Comparison of ENCODE assay signal across 11 mouse cellular contexts in genomic region chr11:96340698-96341365, GRCm38 (mm10). TPM values are rescaled to one million over a fixed set of nuclear protein-coding genes. Genes with fewer than 3 reads are reported as not detected.
DNase-seq lines count a peak whose midpoint lies in the region; ATAC-seq and TF ChIP-seq lines count a peak whose summit lies in the region.
"Had no signal": no experiment of that assay in that cellular context is flagged by ENCODE, and none has a peak within 500 bp of the region (broad histone marks: within the 10 kb centered on the region; RNA-seq: fewer than 3 reads in every experiment).

No protein-coding gene starts in this region.

- H3K27me3 ChIP-seq in heart, embryonic 14.5 days (ENCODE audit: control insufficient read depth, insufficient read depth, low read length), result peaks cover 99% of the 10 kb centered on the region
- no peaks in the 10 kb centered on the region for H3K27me3 ChIP-seq in neural tube, embryonic 14.5 days (ENCODE audit: control insufficient read depth, insufficient read depth, low read length)

- no peak; the same call in 1 of the 2 replicates for TF ChIP-seq POLR2A in embryonic fibroblast, embryonic 13.5 days (IDR thresholded peaks at IDR 0.05; ENCODE audit: low read depth, low read length)

- no peak overlapping the region; a peak in 1 of 4 replicates for H3K27ac ChIP-seq in heart, embryonic 14.5 days (replicated peaks in 1 of 2; ENCODE audit: control insufficient read depth in 1 of 2, insufficient read depth in 1 of 2, low read depth in 2 of 2, low read length in 2 of 2)
- H3K27ac ChIP-seq in embryonic fibroblast, embryonic 13.5 days (ENCODE audit: insufficient read depth, low read length), result peak overlapping the region; percentile 77
- peak overlapping the region; percentile 100 for H3K27ac ChIP-seq in neural tube, embryonic 14.5 days (ENCODE audit: low read depth, low read length)

- TF ChIP-seq CTCF in embryonic fibroblast, embryonic 13.5 days (IDR thresholded peaks at IDR 0.05; ENCODE audit: borderline replicate concordance, insufficient read depth, low read length), result no peak

- WGBS in heart, embryonic 14.5 days, result 1% methylated on average over 34 of the region's 36 CpGs
- 0% methylated on average over 34 of the region's 36 CpGs for WGBS in neural tube, embryonic 14.5 days

- ATAC-seq in heart, embryonic 14.5 days (ENCODE audit: insufficient number of reproducible peaks, insufficient read depth, low FRiP score, low read depth), result no peak
- ATAC-seq in neural tube, embryonic 14.5 days (ENCODE audit: low read depth), result peak; percentile 69
- no peak for ATAC-seq in activated CD4-positive, CD25-positive, alpha-beta regulatory T cell, adult 4 months

- DNase-seq in heart, postnatal 4 days, result no peak
- DNase-seq in kidney, postnatal 14 days, result peak; percentile 70
- no peak for DNase-seq in left cerebral cortex, adult 11 months (ENCODE audit: low spot score)
- DNase-seq in gastrocnemius, postnatal 4 days (ENCODE audit: low spot score in 2 of 2), result no peak

- H3K36me3 ChIP-seq in heart, embryonic 14.5 days (ENCODE audit: control insufficient read depth, insufficient read depth, low read length), result no peaks in the 10 kb centered on the region
- peaks cover 20% of the 10 kb centered on the region for H3K36me3 ChIP-seq in neural tube, embryonic 14.5 days (ENCODE audit: control insufficient read depth, insufficient read depth, low read length)
- H3K36me3 ChIP-seq: G1E had no signal

- H3K4me1 ChIP-seq in heart, embryonic 14.5 days (ENCODE audit: control insufficient read depth in 2 of 2, insufficient read depth in 2 of 2, low read length in 2 of 2), result peaks cover 0 to 4% of the 10 kb centered on the region in 2 experiments; a peak in 2 of 4 replicates
- H3K4me1 ChIP-seq in embryonic fibroblast, embryonic 13.5 days (ENCODE audit: control insufficient read depth, insufficient read depth, low read length), result peaks cover 3% of the 10 kb centered on the region; the same call in 1 of the 2 replicates
- H3K4me1 ChIP-seq in neural tube, embryonic 14.5 days (ENCODE audit: control insufficient read depth, insufficient read depth, low read length), result peaks cover 84% of the 10 kb centered on the region

- peak overlapping the region; percentile 58 for H3K4me2 ChIP-seq in heart, embryonic 14.5 days (ENCODE audit: low read length)
- H3K4me2 ChIP-seq in neural tube, embryonic 14.5 days (ENCODE audit: low read depth, low read length), result peak overlapping the region; percentile 100

- no peaks in the 10 kb centered on the region for H3K9me3 ChIP-seq in heart, embryonic 14.5 days (ENCODE audit: control insufficient read depth, low read length)
- H3K9me3 ChIP-seq in neural tube, embryonic 14.5 days (ENCODE audit: control insufficient read depth, low read length), result no peaks in the 10 kb centered on the region
- H3K9me3 ChIP-seq: G1E had no signal

- H3K4me3 ChIP-seq in heart, embryonic 14.5 days (ENCODE audit: control insufficient read depth in 1 of 2, insufficient read depth in 1 of 2, low read depth in 1 of 2, low read length in 2 of 2), result peak overlapping the region; percentile 18 to 27
- peak overlapping the region; percentile 35 for H3K4me3 ChIP-seq in embryonic fibroblast, embryonic 13.5 days (ENCODE audit: insufficient read depth, low read length)
- peak overlapping the region; percentile 59 for H3K4me3 ChIP-seq in neural tube, embryonic 14.5 days (ENCODE audit: low read depth, low read length)

- H3K9ac ChIP-seq in heart, embryonic 14.5 days (ENCODE audit: low read length), result peak overlapping the region; percentile 31; the same call in 1 of the 2 replicates
- H3K9ac ChIP-seq in neural tube, embryonic 14.5 days (replicated peaks; ENCODE audit: low read depth, low read length), result peak overlapping the region; percentile 100

RNA-seq across cellular contexts. Expression of gene Hoxb2, which starts 9.5 kb away (rescaled TPM):
- polyA plus RNA-seq in heart, embryonic 14.5 days (2014; fragmentation: Nextera tagmentation; extraction: Ambion mirVana), result 2.0 and 2.9 TPM in 2 replicates
- 1 to 10 TPM; 1.3 to 2.2 TPM for total RNA-seq in heart, postnatal 4 days (2021)
- polyA plus RNA-seq in embryonic fibroblast, embryonic 13.5 days (2011; ENCODE audit: insufficient read length, low read depth, missing spikeins), result 6.6 and 11.0 TPM in 2 replicates
- 45.2 and 48.5 TPM in 2 replicates for polyA plus RNA-seq in neural tube, embryonic 14.5 days (2014; fragmentation: Nextera tagmentation; extraction: Ambion mirVana)
- total RNA-seq in gastrocnemius, postnatal 4 days (2021), result under 1 TPM; 0.44 to 0.93 TPM
- not detected for polyA plus RNA-seq in activated CD4-positive, CD25-positive, alpha-beta regulatory T cell, adult 4 months (2017; shearing (Covaris generic))
- total RNA-seq: left cerebral cortex, postnatal 25 days had no signal
- polyA plus RNA-seq: cortical plate, adult 2 months; G1E had no signal

RNA-seq across cellular contexts. Expression of gene Hoxb3, which starts 17.7 kb away (rescaled TPM):
- polyA plus RNA-seq in heart, embryonic 14.5 days (2014; fragmentation: Nextera tagmentation; extraction: Ambion mirVana), result 0.31 and 0.43 TPM in 2 replicates
- total RNA-seq in heart, postnatal 4 days (2021), result 1 to 10 TPM; 1.4 to 1.5 TPM
- polyA plus RNA-seq in embryonic fibroblast, embryonic 13.5 days (2011; ENCODE audit: insufficient read length, low read depth, missing spikeins), result 19.1 and 21.9 TPM in 2 replicates
- 13.5 and 13.9 TPM in 2 replicates for polyA plus RNA-seq in neural tube, embryonic 14.5 days (2014; fragmentation: Nextera tagmentation; extraction: Ambion mirVana)
- total RNA-seq in gastrocnemius, postnatal 4 days (2021), result 1 to 10 TPM; 1.0 to 1.3 TPM
- not detected for polyA plus RNA-seq in activated CD4-positive, CD25-positive, alpha-beta regulatory T cell, adult 4 months (2017; shearing (Covaris generic))
- total RNA-seq: left cerebral cortex, postnatal 25 days had no signal
- polyA plus RNA-seq: cortical plate, adult 2 months had no signal

RNA-seq across cellular contexts. Expression of gene Hoxb4, which starts 22.8 kb away (rescaled TPM):
- 0.09 and 0.15 TPM in 2 replicates for polyA plus RNA-seq in heart, embryonic 14.5 days (2014; fragmentation: Nextera tagmentation; extraction: Ambion mirVana)
- total RNA-seq in heart, postnatal 4 days (2021), result 1 to 10 TPM in 1 of 2 experiments, under 1 TPM in 1; 0.74 to 1.0 TPM
- 8.3 and 10.4 TPM in 2 replicates for polyA plus RNA-seq in embryonic fibroblast, embryonic 13.5 days (2011; ENCODE audit: insufficient read length, low read depth, missing spikeins)
- 3.4 and 4.1 TPM in 2 replicates for polyA plus RNA-seq in neural tube, embryonic 14.5 days (2014; fragmentation: Nextera tagmentation; extraction: Ambion mirVana)
- total RNA-seq in gastrocnemius, postnatal 4 days (2021), result under 1 TPM; 0.57 to 0.91 TPM
- polyA plus RNA-seq in activated CD4-positive, CD25-positive, alpha-beta regulatory T cell, adult 4 months (2017; shearing (Covaris generic)), result 1 to 10 TPM in 1 of 2 experiments, under 1 TPM in 1; 0.98 to 1.1 TPM
- total RNA-seq: G1E; left cerebral cortex, postnatal 25 days had no signal
- polyA plus RNA-seq: cortical plate, adult 2 months had no signal

RNA-seq across cellular contexts. Expression of gene Hoxb1, which starts 24.7 kb away (rescaled TPM):
- 0.09 TPM in 1 of 2 replicates, not detected in the other for polyA plus RNA-seq in heart, embryonic 14.5 days (2014; fragmentation: Nextera tagmentation; extraction: Ambion mirVana)
- total RNA-seq in heart, postnatal 4 days (2021), result not detected
- polyA plus RNA-seq in embryonic fibroblast, embryonic 13.5 days (2011; ENCODE audit: insufficient read length, low read depth, missing spikeins), result not detected in 2 replicates
- 0.62 and 0.96 TPM in 2 replicates for polyA plus RNA-seq in neural tube, embryonic 14.5 days (2014; fragmentation: Nextera tagmentation; extraction: Ambion mirVana)
- total RNA-seq in gastrocnemius, postnatal 4 days (2021), result not detected
- polyA plus RNA-seq in activated CD4-positive, CD25-positive, alpha-beta regulatory T cell, adult 4 months (2017; shearing (Covaris generic)), result not detected
- total RNA-seq: left cerebral cortex, postnatal 25 days had no signal
- polyA plus RNA-seq: cortical plate, adult 2 months; G1E had no signal

RNA-seq across cellular contexts. Expression of gene Hoxb5, which starts 37.7 kb away (rescaled TPM):
- polyA plus RNA-seq in heart, embryonic 14.5 days (2014; fragmentation: Nextera tagmentation; extraction: Ambion mirVana), result 0.27 TPM in 1 of 2 replicates, not detected in the other
- total RNA-seq in heart, postnatal 4 days (2021), result under 1 TPM in 1 of 2 experiments, not detected in 1; 0.32 TPM
- polyA plus RNA-seq in embryonic fibroblast, embryonic 13.5 days (2011; ENCODE audit: insufficient read length, low read depth, missing spikeins), result 4.1 and 5.9 TPM in 2 replicates
- polyA plus RNA-seq in neural tube, embryonic 14.5 days (2014; fragmentation: Nextera tagmentation; extraction: Ambion mirVana), result 49.1 and 52.4 TPM in 2 replicates
- 1 to 10 TPM in 1 of 2 experiments, under 1 TPM in 1; 0.80 to 1.1 TPM for total RNA-seq in gastrocnemius, postnatal 4 days (2021)
- polyA plus RNA-seq in activated CD4-positive, CD25-positive, alpha-beta regulatory T cell, adult 4 months (2017; shearing (Covaris generic)), result not detected
- total RNA-seq: left cerebral cortex, postnatal 25 days had no signal
- polyA plus RNA-seq: cortical plate, adult 2 months had no signal

Comparison
In these comparisons a context has a peak if more than half of its experiments do, and no peak if none do; other contexts are left out.
1. H3K27ac ChIP-seq: peak in embryonic fibroblast, embryonic 13.5 days (single experiment) and neural tube, embryonic 14.5 days (single experiment); none in heart, embryonic 14.5 days (0 of 2).
2. RNA of gene Hoxb3, which starts 17.7 kb away (polyA plus RNA-seq): 19.1 to 21.9 TPM in embryonic fibroblast, embryonic 13.5 days and 13.5 to 13.9 TPM in neural tube, embryonic 14.5 days; 0.31 to 0.43 TPM in heart, embryonic 14.5 days and not detected in activated CD4-positive, CD25-positive, alpha-beta regulatory T cell, adult 4 months; every median in the first group is over 10 times any median in the second.
3. Peak in every context shown above with its lines, with median percentiles within 50 percentile points of each other: H3K4me3 ChIP-seq.